Mouse (Mus musculus) liver, embryonic 11.5 days (tissue): ENCODE measurements at regions not wholly inside any gene's neighbourhood (a gene's known extent, or its start where the extent isn't known, plus 50 kb on each side); places are given as distances from the start of the nearest gene placed in this dataset.

Source experiments
- ATAC-seq: fragments of 200-750 bp; cut with Nextera tagmentation; replicated peaks from 2 replicates; pipeline ENCODE4 v1.8.0; 2017; ENCODE audit warnings: moderate number of reproducible peaks, mild to moderate bottlenecking, moderate TSS enrichment, moderate library complexity; ENCODE audit not compliant: low FRiP score
- DNase-seq: peaks from one replicate; pipeline ENCODE4 v3.0.0-alpha.2; 2017; ENCODE audit warnings: low spot score
- H3K27ac ChIP-seq: fragments of 300-500 bp; sonication (generic); 2 replicates; pipeline ENCODE4 v1.5.1; 2014; ENCODE audit warnings: mild to moderate bottlenecking, low read depth, low read length, control low read depth
- H3K27me3 ChIP-seq: fragments of 300-500 bp; sonication (generic); replicated peaks from 2 replicates; pipeline ENCODE4 v1.6.1; 2014; ENCODE audit warnings: low read length, mixed read lengths; ENCODE audit not compliant: control insufficient read depth, insufficient read depth
- H3K36me3 ChIP-seq: fragments of 300-500 bp; sonication (generic); 2 replicates; pipeline ENCODE4 v1.6.1; 2014; ENCODE audit warnings: mild to moderate bottlenecking, low read length, moderate library complexity, mixed read lengths; ENCODE audit not compliant: control insufficient read depth, insufficient read depth
- H3K4me1 ChIP-seq: fragments of 300-500 bp; sonication (generic); replicated peaks from 2 replicates; pipeline ENCODE4 v1.6.1; 2014; ENCODE audit warnings: low read length, mixed read lengths; ENCODE audit not compliant: control insufficient read depth, insufficient read depth
- H3K4me2 ChIP-seq: fragments of 300-500 bp; sonication (generic); 2 replicates; pipeline ENCODE4 v1.6.1; 2014; ENCODE audit warnings: mild to moderate bottlenecking, control low read depth, moderate library complexity
- H3K4me3 ChIP-seq: fragments of 300-500 bp; sonication (generic); 2 replicates; pipeline ENCODE4 v1.5.1; 2014; ENCODE audit warnings: low read depth, low read length, control low read depth
- H3K9ac ChIP-seq: fragments of 300-500 bp; sonication (generic); 2 replicates; pipeline ENCODE4 v1.6.1; 2014; ENCODE audit warnings: low read depth, low read length, control low read depth
- H3K9me3 ChIP-seq: fragments of 300-500 bp; sonication (generic); 2 replicates; pipeline ENCODE4 v1.6.1; 2016; ENCODE audit warnings: low read length, inconsistent platforms, mixed read lengths; ENCODE audit not compliant: control insufficient read depth
- WGBS: fragments of 180-500 bp; shearing (Covaris S2); extraction: QIAGEN DNeasy Blood & Tissue Kit; methylation state at CpG from one replicate; pipeline ENCODE4 v1.1.7; 2014; 5-methylcytosine and 5-hydroxymethylcytosine counted together

GRCm38 (mm10) chr2:72838085-72838727 lies 142.0 kb downstream of the Sp3 start:
- no peak overlapping the region for H3K4me2 ChIP-seq
- no peak for ATAC-seq
- H3K9me3 ChIP-seq = no peaks in the 10 kb centered on the region
- H3K4me1 ChIP-seq = no peaks in the 10 kb centered on the region; the same call in 1 of the 2 replicates
- H3K36me3 ChIP-seq = no peaks in the 10 kb centered on the region
- no peak for DNase-seq
- no peak overlapping the region for H3K4me3 ChIP-seq
- H3K27me3 ChIP-seq = no peaks in the 10 kb centered on the region
- no peak overlapping the region for H3K27ac ChIP-seq
- WGBS = 54% methylated on average over 6 of the region's 6 CpGs
- no peak overlapping the region for H3K9ac ChIP-seq

DNA sequence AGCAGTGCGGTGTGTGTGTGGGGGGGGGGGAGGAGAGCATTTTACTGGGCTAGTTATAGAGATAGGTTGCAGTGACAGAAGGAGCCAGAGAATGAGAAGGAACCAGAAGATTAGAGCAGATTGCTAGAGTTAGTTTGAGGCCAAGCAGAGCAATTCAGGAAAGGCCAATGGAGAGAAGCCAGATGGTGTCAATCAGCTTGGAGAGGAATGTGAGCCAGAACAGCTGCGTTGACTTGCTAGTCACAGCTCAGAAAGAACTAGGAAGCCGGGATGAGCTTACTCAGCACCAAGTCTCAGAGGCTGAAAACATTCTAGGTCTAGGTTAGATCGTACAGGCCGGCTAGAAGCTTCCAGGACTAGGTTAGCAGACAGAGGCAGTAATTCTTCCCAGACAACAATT lies 140.6 kb downstream of the Sp3 start:
- Histone ChIP-seq H3K27me3 (no peaks in the 10 kb centered on the region), H3K9ac (no peak overlapping the region), H3K27ac (no peak overlapping the region), H3K9me3 (no peaks in the 10 kb centered on the region), H3K4me1 (no peaks in the 10 kb centered on the region; the same call in 1 of the 2 replicates), H3K36me3 (no peaks in the 10 kb centered on the region), H3K4me3 (no peak overlapping the region), H3K4me2 (no peak overlapping the region)
- DNase-seq = no peak
- WGBS = 81% methylated on average over 5 of the region's 5 CpGs
- no peak for ATAC-seq

GRCm38 (mm10) chr2:72841367-72841766 lies 138.9 kb downstream of the Sp3 start:
- 83% methylated on average over 5 of the region's 5 CpGs for WGBS
- no peak overlapping the region for H3K4me3 ChIP-seq
- H3K9me3 ChIP-seq = no peaks in the 10 kb centered on the region
- H3K27me3 ChIP-seq = no peaks in the 10 kb centered on the region
- H3K4me1 ChIP-seq = no peaks in the 10 kb centered on the region; the same call in 1 of the 2 replicates
- H3K9ac ChIP-seq = no peak overlapping the region
- no peak overlapping the region for H3K27ac ChIP-seq
- DNase-seq = no peak
- no peaks in the 10 kb centered on the region for H3K36me3 ChIP-seq
- no peak for ATAC-seq
- H3K4me2 ChIP-seq = no peak overlapping the region

GRCm38 (mm10) chr2:72843610-72844009 lies 136.6 kb downstream of the Sp3 start:
- Histone ChIP-seq H3K27ac (no peak overlapping the region), H3K36me3 (no peaks in the 10 kb centered on the region), H3K9ac (no peak overlapping the region), H3K4me2 (no peak overlapping the region), H3K9me3 (no peaks in the 10 kb centered on the region), H3K4me1 (no peaks in the 10 kb centered on the region), H3K4me3 (no peak overlapping the region), H3K27me3 (no peaks in the 10 kb centered on the region)
- DNase-seq (no peak), ATAC-seq (no peak)
- 86% methylated on average over 2 of the region's 2 CpGs for WGBS

DNA sequence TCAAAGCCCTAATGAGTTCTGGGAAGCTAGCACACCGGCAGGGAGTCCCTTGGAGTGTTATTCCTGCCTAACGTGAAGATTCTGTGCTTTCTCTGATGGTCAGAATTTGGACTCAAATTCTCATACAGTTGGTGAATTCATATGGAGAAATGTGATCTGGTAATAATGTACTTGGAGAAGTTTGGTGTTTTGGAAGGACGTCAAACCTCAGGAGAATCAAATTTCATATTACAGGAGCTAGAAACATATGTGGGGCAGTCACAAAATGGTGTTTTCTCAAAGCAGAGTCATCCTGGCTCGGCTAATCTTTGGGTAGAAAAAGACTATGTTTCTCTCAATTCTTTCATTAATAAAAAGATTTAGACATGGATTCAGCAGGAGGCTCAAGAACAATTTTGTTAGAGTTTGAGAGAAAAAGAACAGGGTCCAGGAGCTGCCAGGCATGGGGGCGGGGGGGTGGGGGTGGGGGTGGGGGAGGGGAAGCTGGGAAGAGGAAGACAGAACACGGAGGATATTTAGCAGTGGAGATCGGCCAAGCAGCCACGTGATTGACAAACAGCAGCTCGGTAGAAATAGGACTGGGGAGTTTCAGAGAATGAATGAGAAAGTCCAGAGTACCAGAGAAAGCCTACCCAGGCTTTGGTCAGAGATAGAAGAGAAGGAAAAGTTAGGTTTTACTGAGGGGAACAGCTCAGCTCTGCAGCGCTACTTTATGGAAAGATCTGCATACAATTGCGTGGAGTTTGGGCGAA lies 130.6 kb downstream of the Sp3 start:
- DNase-seq = no peak
- H3K4me1 ChIP-seq = no peaks in the 10 kb centered on the region
- H3K36me3 ChIP-seq = no peaks in the 10 kb centered on the region
- H3K27me3 ChIP-seq = no peaks in the 10 kb centered on the region
- H3K4me2 ChIP-seq = peak overlapping the region; percentile 24
- H3K27ac ChIP-seq = no peak overlapping the region
- no peak overlapping the region for H3K4me3 ChIP-seq
- no peak for ATAC-seq
- no peak overlapping the region for H3K9ac ChIP-seq
- no peaks in the 10 kb centered on the region for H3K9me3 ChIP-seq
- WGBS = 39% methylated on average over 12 of the region's 12 CpGs

DNA sequence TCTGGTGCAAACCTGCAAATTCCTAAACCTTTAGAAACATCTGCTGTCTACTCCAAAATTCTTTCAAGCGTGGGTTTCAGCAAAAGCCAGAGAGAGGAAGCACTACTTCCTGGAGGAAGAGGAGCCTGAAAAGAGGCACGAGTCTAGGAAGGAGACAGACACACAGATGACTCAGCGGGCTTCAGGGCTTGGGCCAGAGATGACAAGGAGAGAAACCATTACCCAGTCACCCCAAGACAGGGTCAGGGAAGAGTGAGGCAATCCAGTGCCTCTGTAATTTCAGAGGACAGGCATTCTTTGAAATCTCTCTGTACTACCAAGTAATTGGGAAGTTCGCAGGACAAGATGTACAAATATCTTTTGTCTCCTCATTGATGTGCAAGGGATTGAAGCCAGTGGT lies 127.7 kb downstream of the Sp3 start:
- no peaks in the 10 kb centered on the region for H3K36me3 ChIP-seq
- no peaks in the 10 kb centered on the region for H3K27me3 ChIP-seq
- H3K4me1 ChIP-seq = no peaks in the 10 kb centered on the region
- H3K4me2 ChIP-seq = no peak overlapping the region
- ATAC-seq = no peak
- no peak overlapping the region for H3K4me3 ChIP-seq
- 52% methylated on average over 4 of the region's 4 CpGs for WGBS
- H3K27ac ChIP-seq = no peak overlapping the region
- DNase-seq = no peak
- no peaks in the 10 kb centered on the region for H3K9me3 ChIP-seq
- no peak overlapping the region for H3K9ac ChIP-seq

GRCm38 (mm10) chr2:72855276-72855970 lies 124.8 kb downstream of the Sp3 start:
- H3K4me2 ChIP-seq = no peak overlapping the region
- no peaks in the 10 kb centered on the region for H3K4me1 ChIP-seq
- H3K4me3 ChIP-seq = no peak overlapping the region
- no peak overlapping the region for H3K27ac ChIP-seq
- DNase-seq (no peak), ATAC-seq (no peak)
- 79% methylated on average over 11 of the region's 11 CpGs for WGBS
- H3K9ac ChIP-seq = no peak overlapping the region
- H3K27me3 ChIP-seq = no peaks in the 10 kb centered on the region
- no peaks in the 10 kb centered on the region for H3K36me3 ChIP-seq
- H3K9me3 ChIP-seq = no peaks in the 10 kb centered on the region

- Histone ChIP-seq H3K4me2 (no peak overlapping the region), H3K4me1 (no peaks in the 10 kb centered on the region), H3K9me3 (no peaks in the 10 kb centered on the region), H3K27me3 (no peaks in the 10 kb centered on the region), H3K36me3 (no peaks in the 10 kb centered on the region), H3K4me3 (no peak overlapping the region), H3K27ac (no peak overlapping the region), H3K9ac (no peak overlapping the region)
- DNase-seq (no peak), ATAC-seq (no peak)
- 86% methylated on average over 13 of the region's 13 CpGs for WGBS
These were observed 124.1 kb downstream of the Sp3 start for GRCm38 (mm10) chr2:72855971-72856755.
